Mouse (Mus musculus): ENCODE measurements around the gene Olfm2.

DNA sequence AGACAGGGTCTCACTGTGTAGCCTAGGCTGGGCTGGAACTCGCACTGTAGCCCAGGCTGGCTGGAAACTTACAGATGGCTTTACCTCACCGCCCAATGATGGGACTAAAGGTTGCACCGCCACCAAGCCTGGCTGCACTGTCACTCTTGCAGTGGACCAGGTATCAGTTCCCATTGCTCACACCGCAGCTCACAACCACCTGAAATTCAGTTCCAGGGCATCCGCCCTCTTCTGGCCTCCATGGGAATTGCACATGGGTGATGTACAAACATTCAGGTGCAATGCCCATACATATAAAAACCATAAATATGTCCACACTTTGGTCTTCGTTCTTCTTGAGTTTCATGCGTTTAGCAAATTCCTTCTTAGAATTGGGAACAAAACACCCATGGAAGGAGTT is 30.8 kb downstream of the Olfm2 start:
- peak; percentile 70 for TF ChIP-seq CTCF (IDR thresholded peaks at IDR 0.05; ENCODE audit: low read depth, low read length)
- no peak for TF ChIP-seq POLR2A (IDR thresholded peaks at IDR 0.05; ENCODE audit: insufficient read depth, low read length)
